Mouse (Mus musculus) lung, embryonic 14.5 days (tissue): ENCODE results near the gene Ptms. TPM values are rescaled to one million over a fixed set of nuclear protein-coding genes. Genes with fewer than 3 reads are reported as not detected.

ENCODE experiments used
- ATAC-seq: fragments of 200-750 bp; cut with Nextera tagmentation; 2 replicates; pipeline ENCODE4 v1.8.0; 2017; ENCODE audit warnings: mild to moderate bottlenecking, moderate TSS enrichment, moderate library complexity; ENCODE audit not compliant: insufficient read depth
- DNase-seq: peaks from one replicate; pipeline ENCODE4 v3.0.0-alpha.2; 2015
- H3K27ac ChIP-seq: fragments of 300-500 bp; sonication (generic); 2 replicates; pipeline ENCODE4 v1.5.1; 2014; ENCODE audit warnings: low read depth, mild to moderate bottlenecking, moderate library complexity
- H3K27me3 ChIP-seq: fragments of 300-500 bp; sonication (generic); 2 replicates; pipeline ENCODE4 v1.6.1; 2014; ENCODE audit warnings: low read length, control low read depth; ENCODE audit not compliant: insufficient read depth
- H3K36me3 ChIP-seq: fragments of 300-500 bp; sonication (generic); 2 replicates; pipeline ENCODE4 v1.6.1; 2014; ENCODE audit warnings: control low read depth; ENCODE audit not compliant: insufficient read depth
- H3K4me1 ChIP-seq: fragments of 300-500 bp; sonication (generic); 2 replicates; pipeline ENCODE4 v1.6.1; 2014; ENCODE audit warnings: antibody characterized with exemption, control low read depth; ENCODE audit not compliant: insufficient read depth
- H3K4me2 ChIP-seq: fragments of 300-500 bp; sonication (generic); 2 replicates; pipeline ENCODE4 v1.6.1; 2014; ENCODE audit warnings: mild to moderate bottlenecking
- H3K4me3 ChIP-seq: fragments of 300-500 bp; sonication (generic); 2 replicates; pipeline ENCODE4 v1.5.1; 2014; ENCODE audit warnings: low read depth, low read length
- H3K9ac ChIP-seq: fragments of 300-500 bp; sonication (generic); 2 replicates; pipeline ENCODE4 v1.6.1; 2014
- H3K9me3 ChIP-seq: fragments of 300-500 bp; sonication (generic); 2 replicates; pipeline ENCODE4 v1.6.1; 2016; ENCODE audit warnings: low read depth, low read length, control low read depth
- CTCF ChIP-seq: IDR thresholded peaks from 2 replicates; pipeline ENCODE4 v1.5.1; 2016; ENCODE audit warnings: antibody characterized with exemption, low read depth
- WGBS: fragments of 180-500 bp; shearing (Covaris S2); extraction: QIAGEN DNeasy Blood & Tissue Kit; methylation state at CpG from one replicate; pipeline ENCODE4 v1.1.7; 2014; 5-methylcytosine and 5-hydroxymethylcytosine counted together
- polyA plus RNA-seq: library from polyadenylated mRNA; unstranded; fragments of >200 nt; fragmentation: Nextera tagmentation; extraction: Ambion mirVana; gene quantifications from 2 replicates; pipeline ENCODE4 v1.2.1, GENCODE M21; 2014

Gene Ptms
- 377 and 442 TPM in 2 replicates for polyA plus RNA-seq

- TF ChIP-seq CTCF, result no peak
- Histone ChIP-seq H3K9me3 (no peaks in the 10 kb centered on the region), H3K36me3 (peaks cover 4% of the 10 kb centered on the region), H3K4me3 (peak within 1 kb of the TSS; percentile 23), H3K4me2 (peak within 1 kb of the TSS; percentile 100), H3K4me1 (peaks cover 27% of the 10 kb centered on the region), H3K27me3 (no peaks in the 10 kb centered on the region), H3K9ac (peak within 1 kb of the TSS; percentile 23; the same call in 1 of the 2 replicates), H3K27ac (peak within 1 kb of the TSS; percentile 100)
- under 1% methylated on average over 13 of the region's 13 CpGs for WGBS
- ATAC-seq (peak; percentile 85), DNase-seq (peak; percentile 96)
These were observed at the start of gene Ptms for GRCm38 (mm10) chr6:124919695-124920317. Gene Ptms (minus strand): TSS chr6:124920103.

GRCm38 (mm10) chr6:124967766-124968165 lies 47.9 kb upstream of the Ptms start:
- Histone ChIP-seq H3K4me3 (no peak overlapping the region), H3K9me3 (no peaks in the 10 kb centered on the region; the same call in 1 of the 2 replicates), H3K27ac (no peak overlapping the region), H3K4me2 (no peak overlapping the region), H3K9ac (no peak overlapping the region), H3K4me1 (peaks cover 8% of the 10 kb centered on the region; the same call in 1 of the 2 replicates), H3K36me3 (0 out of 2 replicates have a peak, but pooled peaks cover 4% of the 10 kb centered on the region), H3K27me3 (no peaks in the 10 kb centered on the region)
- DNase-seq (peak; percentile 75), ATAC-seq (no peak)
- TF ChIP-seq CTCF, result peak; percentile 62
- WGBS, result 61% methylated on average over 4 of the region's 4 CpGs

- no peak overlapping the region for H3K9ac ChIP-seq
- H3K27me3 ChIP-seq, result no peaks in the 10 kb centered on the region
- H3K4me1 ChIP-seq, result peaks cover 8% of the 10 kb centered on the region; the same call in 1 of the 2 replicates
- no peak overlapping the region for H3K27ac ChIP-seq
- 93% methylated on average over 7 of the region's 7 CpGs for WGBS
- DNase-seq (peak; percentile 24), ATAC-seq (no peak)
- peak overlapping the region; percentile 75 for H3K4me2 ChIP-seq
- no peaks in the 10 kb centered on the region; the same call in 1 of the 2 replicates for H3K9me3 ChIP-seq
- peaks cover 12% of the 10 kb centered on the region for H3K36me3 ChIP-seq
- TF ChIP-seq CTCF, result peak; percentile 47
- H3K4me3 ChIP-seq, result peak overlapping the region; percentile 65
These were observed 46.7 kb upstream of the Ptms start for GRCm38 (mm10) chr6:124966466-124967118.

GRCm38 (mm10) chr6:124965747-124966146 lies 45.8 kb upstream of the Ptms start:
- no peak for TF ChIP-seq CTCF
- no peaks in the 10 kb centered on the region for H3K27me3 ChIP-seq
- WGBS, result 13% methylated on average over 15 of the region's 15 CpGs
- ATAC-seq (no peak; the same call in 1 of the 2 replicates), DNase-seq (peak; percentile 26)
- peak overlapping the region; percentile 88 for H3K27ac ChIP-seq
- H3K4me3 ChIP-seq, result peak overlapping the region; percentile 65
- H3K36me3 ChIP-seq, result peaks cover 21% of the 10 kb centered on the region
- H3K9me3 ChIP-seq, result no peaks in the 10 kb centered on the region; the same call in 1 of the 2 replicates
- H3K4me2 ChIP-seq, result peak overlapping the region; percentile 75
- H3K9ac ChIP-seq, result peak overlapping the region; percentile 74
- H3K4me1 ChIP-seq, result peaks cover 8% of the 10 kb centered on the region; the same call in 1 of the 2 replicates

GRCm38 (mm10) chr6:124965088-124965719 lies 45.3 kb upstream of the Ptms start, which contains the start of gene Cops7a:
Gene Cops7a (minus strand): TSS chr6:124965538.
- TF ChIP-seq CTCF, result no peak
- H3K9ac ChIP-seq, result peak within 1 kb of the TSS; percentile 74
- H3K27ac ChIP-seq, result peak within 1 kb of the TSS; percentile 88
- H3K27me3 ChIP-seq, result no peaks in the 10 kb centered on the region
- DNase-seq (peak; percentile 98), ATAC-seq (peak; percentile 95)
- H3K9me3 ChIP-seq, result no peaks in the 10 kb centered on the region; the same call in 1 of the 2 replicates
- H3K4me2 ChIP-seq, result peak within 1 kb of the TSS; percentile 75
- H3K4me3 ChIP-seq, result peak within 1 kb of the TSS; percentile 65
- WGBS, result under 1% methylated on average over 68 of the region's 68 CpGs
- peaks cover 8% of the 10 kb centered on the region; the same call in 1 of the 2 replicates for H3K4me1 ChIP-seq
- peaks cover 26% of the 10 kb centered on the region for H3K36me3 ChIP-seq

- TF ChIP-seq CTCF, result 0 out of 2 replicates have a peak, but pooled peaks have one; percentile 12
- Histone ChIP-seq H3K4me3 (peak overlapping the region; percentile 65), H3K4me2 (peak overlapping the region; percentile 75), H3K27me3 (no peaks in the 10 kb centered on the region), H3K4me1 (peaks cover 8% of the 10 kb centered on the region; the same call in 1 of the 2 replicates), H3K36me3 (peaks cover 32% of the 10 kb centered on the region), H3K9me3 (no peaks in the 10 kb centered on the region; the same call in 1 of the 2 replicates), H3K9ac (peak overlapping the region; percentile 74), H3K27ac (peak overlapping the region; percentile 88)
- DNase-seq (no peak), ATAC-seq (no peak; the same call in 1 of the 2 replicates)
- 26% methylated on average over 16 of the region's 16 CpGs for WGBS
These were observed 44.7 kb upstream of the Ptms start for GRCm38 (mm10) chr6:124964638-124965037.
